Mouse (Mus musculus) embryonic fibroblast, embryonic 13.5 days (primary cell): ENCODE data around the gene Ppp2r1b. TPM values are rescaled to one million over a fixed set of nuclear protein-coding genes. Genes with fewer than 3 reads are reported as not detected.

Source experiments
- H3K27ac ChIP-seq: 2 replicates; pipeline ENCODE4 v1.5.1; 2012; ENCODE audit warnings: low read length, control low read depth, inconsistent platforms; ENCODE audit not compliant: insufficient read depth
- H3K4me1 ChIP-seq: 2 replicates; pipeline ENCODE4 v1.6.1; 2011; ENCODE audit warnings: low read length; ENCODE audit not compliant: control insufficient read depth, insufficient read depth
- H3K4me3 ChIP-seq: 2 replicates; pipeline ENCODE4 v1.5.1; 2011; ENCODE audit warnings: mild to moderate bottlenecking, control low read depth, low read length; ENCODE audit not compliant: insufficient read depth
- CTCF ChIP-seq: IDR thresholded peaks from 2 replicates; pipeline ENCODE4 v1.5.1; 2011; ENCODE audit warnings: mild to moderate bottlenecking, control low read depth, low read length, moderate library complexity, borderline replicate concordance; ENCODE audit not compliant: insufficient read depth
- POLR2A ChIP-seq: IDR thresholded peaks from 2 replicates; pipeline ENCODE4 v1.6.1; 2011; ENCODE audit warnings: low read depth, mild to moderate bottlenecking, control low read depth, low read length, moderate library complexity
- polyA plus RNA-seq: library from polyadenylated mRNA; stranded (reverse); fragments of >200 nt; gene quantifications from 2 replicates; pipeline ENCODE4 v1.2.4, GENCODE M21; 2011; ENCODE audit warnings: low read depth; ENCODE audit not compliant: missing spikeins, insufficient read length

The Ppp2r1b gene
- polyA plus RNA-seq, 1 experiment = 33.9 TPM

- Histone ChIP-seq H3K4me3 (no peak overlapping the region), H3K4me1 (no peaks in the 10 kb centered on the region), H3K27ac (no peak overlapping the region)
- TF ChIP-seq CTCF = no peak
- no peak for TF ChIP-seq POLR2A
Observed at GRCm38 (mm10) chr9:50835068-50835705, 9.9 kb upstream of the Ppp2r1b start.

- Histone ChIP-seq H3K4me1 (no peaks in the 10 kb centered on the region), H3K4me3 (no peak overlapping the region), H3K27ac (no peak overlapping the region)
- TF ChIP-seq POLR2A = no peak
- TF ChIP-seq CTCF = no peak
Observed at GRCm38 (mm10) chr9:50836097-50836496, 9.0 kb upstream of the Ppp2r1b start.

- no peak overlapping the region for H3K27ac ChIP-seq
- no peaks in the 10 kb centered on the region for H3K4me1 ChIP-seq
- no peak for TF ChIP-seq POLR2A
- no peak for TF ChIP-seq CTCF
- no peak overlapping the region for H3K4me3 ChIP-seq
Observed at GRCm38 (mm10) chr9:50841079-50841789, 3.9 kb upstream of the Ppp2r1b start.

GRCm38 (mm10) chr9:50845547-50845946 is 446 bp downstream of the Ppp2r1b start:
- TF ChIP-seq CTCF = no peak
- Histone ChIP-seq H3K4me3 (no peak overlapping the region), H3K27ac (no peak overlapping the region), H3K4me1 (peaks cover 3% of the 10 kb centered on the region)

- no peak overlapping the region for H3K4me3 ChIP-seq
- TF ChIP-seq CTCF = no peak
- no peak for TF ChIP-seq POLR2A
- no peak overlapping the region for H3K27ac ChIP-seq
Observed at GRCm38 (mm10) chr9:50847133-50847532, 2.0 kb downstream of the Ppp2r1b start.

GRCm38 (mm10) chr9:50847606-50848368 is 2.7 kb downstream of the Ppp2r1b start:
- Histone ChIP-seq H3K4me1 (peaks cover 3% of the 10 kb centered on the region), H3K27ac (no peak overlapping the region), H3K4me3 (no peak overlapping the region)
- no peak for TF ChIP-seq POLR2A
- no peak for TF ChIP-seq CTCF

More at GRCm38 (mm10) chr9:50847133-50847532, 2.0 kb downstream of the Ppp2r1b start:
- peaks cover 3% of the 10 kb centered on the region for H3K4me1 ChIP-seq

GRCm38 (mm10) chr9:50848821-50849220 is 3.7 kb downstream of the Ppp2r1b start:
- Histone ChIP-seq H3K4me3 (no peak overlapping the region), H3K27ac (no peak overlapping the region), H3K4me1 (peaks cover 3% of the 10 kb centered on the region)
- TF ChIP-seq CTCF = no peak
- no peak for TF ChIP-seq POLR2A

- TF ChIP-seq POLR2A = no peak
- no peak for TF ChIP-seq CTCF
- Histone ChIP-seq H3K4me1 (peaks cover 3% of the 10 kb centered on the region), H3K4me3 (no peak overlapping the region), H3K27ac (no peak overlapping the region)
Observed at GRCm38 (mm10) chr9:50849249-50849648, 4.1 kb downstream of the Ppp2r1b start.

- Histone ChIP-seq H3K4me1 (peaks cover 3% of the 10 kb centered on the region), H3K4me3 (no peak overlapping the region), H3K27ac (no peak overlapping the region)
- no peak for TF ChIP-seq CTCF
Observed at GRCm38 (mm10) chr9:50849755-50850154, 4.7 kb downstream of the Ppp2r1b start.

- peaks cover 3% of the 10 kb centered on the region for H3K4me1 ChIP-seq
- TF ChIP-seq POLR2A (no peak), CTCF (no peak)
- no peak overlapping the region for H3K4me3 ChIP-seq
- no peak overlapping the region for H3K27ac ChIP-seq
Observed at GRCm38 (mm10) chr9:50850271-50850670, 5.2 kb downstream of the Ppp2r1b start.
